Mouse (Mus musculus) thymus, postnatal 14 days (tissue): ENCODE measurements around the gene Lemd1.

Source experiments
- DNase-seq: peaks from one replicate; pipeline ENCODE4 v3.0.0; 2021

Gene Lemd1

GRCm38 (mm10) chr1:132202771-132203170 is 11.5 kb downstream of the Lemd1 start:
- no peak for DNase-seq

- no peak for DNase-seq
These were observed 14.7 kb downstream of the Lemd1 start for GRCm38 (mm10) chr1:132205958-132206357.

- no peak for DNase-seq
These were observed 15.6 kb downstream of the Lemd1 start for GRCm38 (mm10) chr1:132206828-132207227.

GRCm38 (mm10) chr1:132208154-132208553 is 16.9 kb downstream of the Lemd1 start:
- DNase-seq, result no peak

GRCm38 (mm10) chr1:132209400-132209799 is 18.2 kb downstream of the Lemd1 start:
- DNase-seq, result no peak

GRCm38 (mm10) chr1:132210922-132211321 is 19.7 kb downstream of the Lemd1 start:
- peak; percentile 36 for DNase-seq

GRCm38 (mm10) chr1:132211672-132212071 is 20.4 kb downstream of the Lemd1 start:
- DNase-seq, result no peak

GRCm38 (mm10) chr1:132212218-132212617 is 21.0 kb downstream of the Lemd1 start:
- peak; percentile 35 for DNase-seq

GRCm38 (mm10) chr1:132213076-132213475 is 21.8 kb downstream of the Lemd1 start:
- DNase-seq, result no peak

- no peak for DNase-seq
These were observed 25.0 kb downstream of the Lemd1 start for GRCm38 (mm10) chr1:132216276-132216675.

- DNase-seq, result no peak
These were observed 30.4 kb downstream of the Lemd1 start for GRCm38 (mm10) chr1:132221627-132222026.

- DNase-seq, result no peak
These were observed 30.9 kb downstream of the Lemd1 start for GRCm38 (mm10) chr1:132222166-132222565.

- DNase-seq, result no peak
These were observed 35.3 kb downstream of the Lemd1 start for GRCm38 (mm10) chr1:132226297-132227080.

- DNase-seq, result no peak
These were observed 38.4 kb downstream of the Lemd1 start, which contains the start of gene Gm10188 for GRCm38 (mm10) chr1:132229667-132230066. Gm10188 (minus strand) TSS chr1:132229767.

GRCm38 (mm10) chr1:132231470-132232274 is 40.4 kb downstream of the Lemd1 start:
- no peak for DNase-seq

- DNase-seq, result peak; percentile 17
These were observed 42.3 kb downstream of the Lemd1 start for GRCm38 (mm10) chr1:132233566-132233965.

GRCm38 (mm10) chr1:132234757-132235273 is 43.6 kb downstream of the Lemd1 start:
- DNase-seq, result no peak

- peak; percentile 67 for DNase-seq
These were observed 46.4 kb downstream of the Lemd1 start for GRCm38 (mm10) chr1:132237585-132238159.

- no peak for DNase-seq
These were observed 53.8 kb downstream of the Lemd1 start for GRCm38 (mm10) chr1:132245010-132245409.

GRCm38 (mm10) chr1:132246137-132246536 is 54.9 kb downstream of the Lemd1 start:
- no peak for DNase-seq

- DNase-seq, result no peak
These were observed 55.4 kb downstream of the Lemd1 start for GRCm38 (mm10) chr1:132246641-132247040.

- no peak for DNase-seq
These were observed 63.2 kb downstream of the Lemd1 start for GRCm38 (mm10) chr1:132254467-132254866.

GRCm38 (mm10) chr1:132260331-132260730 is 69.1 kb downstream of the Lemd1 start:
- DNase-seq, result no peak
